Mouse (Mus musculus) brain, embryonic 14.5 days (tissue): ENCODE data around the gene Mpg.

Experiments used
- CTCF ChIP-seq: fragments of 200-500 bp; IDR thresholded peaks from 2 replicates; pipeline ENCODE4 v1.5.1; 2012; ENCODE audit warnings: inconsistent platforms, mild to moderate bottlenecking, moderate library complexity, borderline replicate concordance; ENCODE audit not compliant: insufficient read depth, insufficient read length; ENCODE audit errors: extremely low read depth
- POLR2A ChIP-seq: fragments of 200-500 bp; IDR thresholded peaks from 2 replicates; pipeline ENCODE4 v1.6.1; 2012; ENCODE audit warnings: mild to moderate bottlenecking, inconsistent platforms, borderline replicate concordance; ENCODE audit not compliant: poor library complexity, insufficient read depth, insufficient read length, severe bottlenecking; ENCODE audit errors: extremely low read depth

GRCm38 (mm10) chr11:32186031-32186430 is 40.3 kb upstream of the Mpg start:
- TF ChIP-seq POLR2A (no peak), CTCF (no peak)
